Mouse (Mus musculus) left cerebral cortex, adult 9 months (tissue): ENCODE measurements around the gene Kpna1.
A peak's percentile ranks its signal among the peaks of the same experiment; 100 is the strongest.
"Not testable (repeated sequence)": the region's sequence is repeated elsewhere in the genome, so short reads cannot be mapped to it uniquely, and the experiment has no call there.

Source experiments
- DNase-seq, 2 experiments: peaks; one replicate each; pipeline ENCODE4 v3.0.0; 2022; ENCODE audit warnings: low spot score in 2 of 2

Kpna1 gene

GRCm38 (mm10) chr16:35978450-35978849, at the start of gene Kpna1:
Gene Kpna1, plus strand, starts transcription at chr16:35978750.
- DNase-seq = not testable (repeated sequence)

- DNase-seq = no peak
Measured at GRCm38 (mm10) chr16:35932179-35933055, 46.1 kb upstream of the Kpna1 start.

GRCm38 (mm10) chr16:35933181-35933580, 45.4 kb upstream of the Kpna1 start:
- DNase-seq = no peak

GRCm38 (mm10) chr16:35938211-35939151, 40.1 kb upstream of the Kpna1 start, which contains the start of the genes Parp9 and Dtx3l:
Gene Parp9, plus strand, starts transcription at chr16:35938470.
Gene Dtx3l, minus strand, starts transcription at chr16:35939151.
- peak in 1 of 2 experiments; percentile 31 for DNase-seq

DNA sequence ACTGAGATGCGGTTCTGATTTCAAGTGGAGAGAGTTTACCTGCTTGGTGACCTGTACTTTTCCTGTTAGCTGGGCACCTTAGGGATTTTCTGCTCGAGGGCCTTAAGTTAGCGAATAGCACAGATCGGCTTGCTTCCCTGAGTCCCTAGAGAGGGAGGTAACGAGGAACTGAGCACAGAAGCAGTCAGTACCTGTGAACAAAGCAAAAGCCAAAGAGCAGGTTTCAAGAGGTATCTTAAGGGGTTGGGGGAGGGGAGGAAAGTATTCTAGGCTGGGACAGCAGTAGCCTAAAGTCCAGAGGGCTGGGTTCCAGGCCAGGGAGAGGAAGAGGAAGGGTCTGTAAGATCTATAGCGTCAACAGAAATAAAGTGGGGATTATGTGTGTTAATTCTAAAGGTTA, 39.3 kb upstream of the Kpna1 start:
- no peak for DNase-seq

- peak; percentile 47 to 83 for DNase-seq
Measured at GRCm38 (mm10) chr16:35939690-35940089, 38.9 kb upstream of the Kpna1 start.

GRCm38 (mm10) chr16:35941382-35941781, 37.2 kb upstream of the Kpna1 start:
- DNase-seq = no peak

GRCm38 (mm10) chr16:35949264-35949663, 29.3 kb upstream of the Kpna1 start:
- no peak for DNase-seq

GRCm38 (mm10) chr16:35951216-35951615, 27.3 kb upstream of the Kpna1 start:
- DNase-seq = no peak

DNA sequence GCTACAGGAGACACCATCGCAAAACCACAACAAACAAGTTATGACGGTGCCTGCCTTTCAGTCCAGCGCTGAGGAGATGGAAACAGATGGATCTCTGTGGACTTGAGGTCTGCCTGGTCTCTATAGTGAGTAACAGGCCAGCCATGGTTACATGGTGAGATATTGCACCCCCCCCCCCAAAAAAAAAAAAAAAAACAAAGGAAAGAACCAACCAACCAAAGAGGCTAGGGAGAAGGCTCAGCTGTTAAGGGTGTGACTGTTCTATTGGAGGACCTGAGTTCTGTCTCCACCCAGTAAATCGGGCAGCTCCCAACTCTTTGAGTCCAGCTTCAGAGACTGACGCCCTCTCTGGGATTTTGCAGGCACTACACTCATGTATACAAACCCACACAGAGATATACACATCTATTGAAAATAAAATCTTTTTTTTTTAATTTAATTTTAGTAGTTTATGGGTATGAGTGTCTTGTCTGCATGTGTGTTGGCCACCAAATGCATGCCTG, 25.9 kb upstream of the Kpna1 start:
- DNase-seq = no peak

DNA sequence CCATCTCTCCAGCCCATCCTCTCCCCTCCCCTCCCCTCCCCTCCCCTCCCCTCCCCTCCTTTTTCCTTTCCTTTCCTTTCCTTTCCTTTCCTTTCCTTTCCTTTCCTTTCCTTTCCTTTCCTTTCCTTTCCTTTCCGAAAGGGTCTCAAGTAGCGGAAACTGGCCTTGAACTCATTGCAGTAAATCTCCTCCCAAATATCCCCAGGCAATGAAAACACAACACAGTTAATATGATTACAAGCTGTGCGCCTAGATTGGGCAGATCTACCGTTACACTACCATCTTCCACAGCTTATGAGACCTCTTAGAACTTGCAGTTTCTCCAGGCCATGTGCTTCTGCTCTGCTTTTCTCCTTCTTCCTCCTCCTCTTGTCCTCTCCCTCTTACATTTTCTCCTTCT, 12.6 kb upstream of the Kpna1 start:
- not testable (repeated sequence) for DNase-seq

DNA sequence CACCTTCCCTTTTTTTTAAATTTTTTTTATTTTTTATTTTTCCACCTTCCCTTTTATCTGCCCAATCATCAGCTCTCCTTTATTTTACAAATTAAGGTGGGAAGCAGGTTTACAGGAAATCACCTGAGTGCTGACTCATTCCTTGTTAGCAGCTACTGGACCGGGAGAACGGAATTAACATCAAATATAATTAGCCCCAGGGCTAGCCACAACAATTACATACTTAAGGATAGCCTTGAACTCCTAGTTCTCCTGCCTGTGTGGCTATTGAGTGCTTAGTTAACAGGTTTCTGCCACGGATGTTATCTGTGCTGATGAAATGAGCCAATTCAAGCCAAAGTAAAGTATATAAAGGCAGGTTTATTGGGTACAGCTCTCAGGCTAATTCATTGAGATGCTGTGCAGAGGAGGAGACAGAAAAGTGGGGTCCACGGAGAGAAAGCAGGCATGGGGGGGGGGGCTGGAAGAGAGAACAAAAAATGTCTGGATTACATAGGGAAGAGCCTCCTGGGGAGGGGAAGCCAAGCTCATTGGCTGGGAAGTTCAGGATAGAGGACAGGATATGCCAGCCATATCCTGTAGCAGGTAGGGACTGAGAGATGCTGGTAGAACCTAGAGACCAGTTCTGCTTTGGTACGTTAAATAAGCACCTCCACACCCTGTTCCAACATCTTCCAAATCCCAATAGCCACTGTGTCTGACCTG, 12.0 kb upstream of the Kpna1 start:
- DNase-seq = no peak

GRCm38 (mm10) chr16:35967319-35967718, 11.2 kb upstream of the Kpna1 start:
- DNase-seq = no peak

DNA sequence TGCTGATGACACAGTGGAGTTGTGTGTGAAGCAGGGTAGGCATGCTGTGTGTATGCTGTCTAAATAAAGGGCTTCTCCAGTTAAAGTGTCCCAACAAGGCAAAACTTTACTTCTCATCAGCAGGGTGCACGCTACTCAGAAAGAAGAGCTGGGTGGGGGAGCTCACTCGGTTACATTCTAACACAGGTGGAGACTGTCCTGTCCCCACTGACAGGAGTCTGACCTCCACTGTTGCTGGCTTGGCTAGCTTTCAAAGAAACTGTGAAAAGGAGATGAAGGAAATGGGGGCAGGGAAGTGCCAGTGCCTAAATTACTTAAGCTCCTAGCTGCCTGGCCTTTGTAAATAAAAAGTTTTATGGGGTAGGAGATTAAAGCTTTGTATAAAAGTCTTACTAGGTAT, 10.4 kb upstream of the Kpna1 start:
- DNase-seq = no peak

GRCm38 (mm10) chr16:35974021-35974420, 4.5 kb upstream of the Kpna1 start:
- no peak for DNase-seq

DNA sequence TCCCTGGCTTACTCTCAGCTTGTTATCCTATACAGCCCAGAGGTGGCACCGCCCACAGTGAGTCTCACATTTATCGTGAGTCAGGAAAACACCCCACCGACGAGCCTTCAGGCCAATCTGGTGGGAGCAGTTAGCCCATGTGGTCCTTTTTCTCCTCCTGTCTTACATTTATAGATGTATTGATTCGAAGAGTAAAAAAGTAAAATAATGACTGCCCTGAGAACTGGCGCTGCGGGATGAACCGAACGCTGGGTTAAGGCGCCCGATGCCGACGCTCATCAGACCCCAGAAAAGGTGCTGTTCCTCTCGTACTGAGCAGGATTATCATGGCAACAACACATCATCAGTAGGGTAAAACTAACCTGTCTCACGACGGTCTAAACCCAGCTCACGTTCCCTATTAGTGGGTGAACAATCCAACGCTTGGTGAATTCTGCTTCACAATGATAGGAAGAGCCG, 2.8 kb downstream of the Kpna1 start:
- peak; percentile 94 to 100 for DNase-seq

GRCm38 (mm10) chr16:35982506-35982901, 4.0 kb downstream of the Kpna1 start:
- DNase-seq = no peak

GRCm38 (mm10) chr16:35982902-35983516, 4.5 kb downstream of the Kpna1 start:
- peak; percentile 68 to 87 for DNase-seq

- peak; percentile 42 to 74 for DNase-seq
Measured at GRCm38 (mm10) chr16:35983517-35984101, 5.1 kb downstream of the Kpna1 start.

- DNase-seq = no peak
Measured at GRCm38 (mm10) chr16:35984471-35984870, 5.9 kb downstream of the Kpna1 start.
